Mouse (Mus musculus) liver, embryonic 13.5 days (tissue): Measurements from ENCODE around the gene Adamts20. TPM values are rescaled to one million over a fixed set of nuclear protein-coding genes. Genes with fewer than 3 reads are reported as not detected.
"Not testable (repeated sequence)": the region's sequence is repeated elsewhere in the genome, so short reads cannot be mapped to it uniquely, and the experiment has no call there.

Source experiments
- ATAC-seq: fragments of 200-750 bp; cut with Nextera tagmentation; 2 replicates; pipeline ENCODE4 v1.8.0; 2017; ENCODE audit warnings: low read depth, mild to moderate bottlenecking, moderate number of reproducible peaks, moderate library complexity
- DNase-seq: peaks from one replicate; pipeline ENCODE4 v3.0.0; 2022
- H3K27ac ChIP-seq: fragments of 300-500 bp; sonication (generic); 2 replicates; pipeline ENCODE4 v1.5.1; 2015; ENCODE audit warnings: moderate library complexity, mild to moderate bottlenecking, inconsistent platforms
- H3K27me3 ChIP-seq: fragments of 300-500 bp; sonication (generic); 2 replicates; pipeline ENCODE4 v1.6.1; 2015; ENCODE audit warnings: mild to moderate bottlenecking, inconsistent platforms
- H3K36me3 ChIP-seq: fragments of 300-500 bp; sonication (generic); 2 replicates; pipeline ENCODE4 v1.6.1; 2015; ENCODE audit warnings: mild to moderate bottlenecking, inconsistent platforms
- H3K4me1 ChIP-seq: fragments of 300-500 bp; sonication (generic); replicated peaks from 2 replicates; pipeline ENCODE4 v1.6.1; 2015; ENCODE audit warnings: inconsistent platforms
- H3K4me2 ChIP-seq: fragments of 300-500 bp; sonication (generic); 2 replicates; pipeline ENCODE4 v1.6.1; 2015; ENCODE audit warnings: inconsistent platforms, mild to moderate bottlenecking, moderate library complexity
- H3K4me3 ChIP-seq: fragments of 300-500 bp; sonication (generic); replicated peaks from 2 replicates; pipeline ENCODE4 v1.5.1; 2015; ENCODE audit warnings: mild to moderate bottlenecking, inconsistent platforms
- H3K9ac ChIP-seq: fragments of 300-500 bp; sonication (generic); 2 replicates; pipeline ENCODE4 v1.6.1; 2015; ENCODE audit warnings: mild to moderate bottlenecking, inconsistent platforms
- H3K9me3 ChIP-seq: fragments of 300-500 bp; sonication (generic); replicated peaks from 2 replicates; pipeline ENCODE4 v1.6.1; 2016; ENCODE audit warnings: inconsistent platforms
- WGBS: fragments of 180-500 bp; shearing (Covaris S2); methylation state at CpG from one replicate; pipeline ENCODE4 v1.1.7; 2015; ENCODE audit not compliant: insufficient replicate concordance; 5-methylcytosine and 5-hydroxymethylcytosine counted together
- polyA plus RNA-seq: library from polyadenylated mRNA; unstranded; fragments of >200 nt; fragmentation: Nextera tagmentation; extraction: Ambion mirVana; gene quantifications from 2 replicates; pipeline ENCODE4 v1.2.1, GENCODE M21; 2015

Adamts20 gene
- polyA plus RNA-seq, 1 experiment from 2014 or later: 0.16 TPM

DNA sequence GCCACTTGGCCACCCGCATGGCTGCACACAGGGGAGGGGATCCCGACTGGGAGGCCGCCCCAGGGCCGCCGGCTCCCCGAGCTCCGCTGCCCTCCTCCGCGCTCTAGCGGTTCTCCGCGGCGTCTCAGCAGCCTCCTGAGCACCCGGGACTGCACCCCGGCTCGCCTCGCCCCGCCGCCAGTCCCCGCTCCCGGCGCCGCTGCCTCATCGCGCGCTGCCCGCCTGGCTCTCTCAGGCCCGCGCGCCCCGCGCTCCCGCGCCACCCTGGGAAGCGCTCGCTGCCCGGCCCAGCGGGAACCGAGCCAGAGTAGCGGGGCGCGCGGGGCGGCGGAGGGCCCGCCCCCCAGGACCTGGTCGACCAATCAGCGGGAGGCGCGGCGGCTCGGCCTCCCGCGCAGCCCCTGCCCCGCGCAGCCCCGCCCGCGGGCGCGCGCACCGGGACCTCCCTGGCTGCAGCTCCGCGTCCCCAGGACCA, 61.1 kb downstream of the Adamts20 start:
- peak overlapping the region; percentile 41 for H3K9ac ChIP-seq
- WGBS: 0% methylated on average over 54 of the region's 65 CpGs
- no peaks in the 10 kb centered on the region for H3K9me3 ChIP-seq
- H3K4me3 ChIP-seq: peak overlapping the region; percentile 59
- H3K4me2 ChIP-seq: peak overlapping the region; percentile 76
- ATAC-seq (peak; percentile 92), DNase-seq (peak; percentile 32)
- no peak overlapping the region for H3K27ac ChIP-seq
- H3K36me3 ChIP-seq: no peaks in the 10 kb centered on the region
- peaks cover 53% of the 10 kb centered on the region for H3K27me3 ChIP-seq
- peaks cover 3% of the 10 kb centered on the region; the same call in 1 of the 2 replicates for H3K4me1 ChIP-seq

DNA sequence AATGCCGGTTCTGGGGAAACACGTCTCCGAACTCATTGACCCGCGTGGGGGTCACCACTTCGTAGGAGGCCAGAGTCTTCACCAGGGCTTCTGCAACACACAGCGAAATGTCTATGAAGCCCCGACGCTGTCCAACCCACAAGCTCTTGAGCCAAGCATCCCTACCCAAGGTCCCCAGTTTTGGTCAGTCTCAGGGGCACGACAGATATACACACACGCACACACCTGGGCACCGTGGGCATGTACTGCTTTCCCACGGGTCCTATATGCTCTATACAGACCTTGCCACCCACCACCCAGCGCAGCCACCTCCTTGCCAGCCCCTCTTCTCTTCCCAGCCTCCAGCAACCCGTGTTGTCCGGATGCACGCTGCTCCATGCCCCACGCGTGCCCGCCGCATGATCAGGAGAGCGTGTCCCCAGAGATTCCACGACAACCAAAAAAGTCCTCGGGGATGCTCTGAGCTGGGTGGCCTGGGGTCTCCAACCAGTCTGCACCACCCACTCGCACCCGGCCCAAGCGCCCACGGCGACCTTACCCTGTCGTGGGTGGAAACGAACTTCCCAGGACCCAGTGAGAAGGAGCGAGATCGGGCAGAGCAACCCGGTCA, 61.7 kb downstream of the Adamts20 start:
- no peak for DNase-seq
- Histone ChIP-seq H3K27ac (no peak overlapping the region), H3K9ac (peak overlapping the region; percentile 41), H3K4me1 (peaks cover 3% of the 10 kb centered on the region; the same call in 1 of the 2 replicates), H3K9me3 (no peaks in the 10 kb centered on the region), H3K4me2 (peak overlapping the region; percentile 76), H3K36me3 (no peaks in the 10 kb centered on the region), H3K4me3 (peak overlapping the region; percentile 59), H3K27me3 (peaks cover 53% of the 10 kb centered on the region)
- 3% methylated on average over 34 of the region's 34 CpGs for WGBS
- ATAC-seq: no peak

DNA sequence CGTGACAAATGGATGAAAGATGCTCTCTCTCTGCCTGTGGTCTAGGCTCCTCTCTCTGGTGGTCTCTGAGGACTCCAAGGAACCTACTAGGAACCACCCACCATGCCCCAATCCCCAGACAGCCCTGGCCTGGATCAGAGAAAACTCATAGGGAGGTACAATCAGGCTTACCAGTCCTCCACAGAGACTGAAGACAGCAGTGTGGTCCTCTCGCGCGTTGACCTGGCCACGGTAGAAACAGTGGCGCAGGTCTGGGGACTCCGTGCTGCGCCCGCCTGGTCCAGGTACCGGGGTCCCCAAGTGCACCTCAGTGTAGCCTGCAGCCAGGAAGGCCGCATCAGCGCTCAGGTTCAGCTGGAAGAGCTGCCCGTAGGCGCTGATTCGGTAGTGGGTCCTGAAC, 62.2 kb downstream of the Adamts20 start:
- Histone ChIP-seq H3K4me2 (peak overlapping the region; percentile 76), H3K4me1 (peaks cover 3% of the 10 kb centered on the region; the same call in 1 of the 2 replicates), H3K4me3 (no peak overlapping the region), H3K9ac (no peak overlapping the region), H3K27ac (no peak overlapping the region), H3K36me3 (no peaks in the 10 kb centered on the region), H3K9me3 (no peaks in the 10 kb centered on the region), H3K27me3 (peaks cover 53% of the 10 kb centered on the region)
- DNase-seq (no peak), ATAC-seq (no peak)
- WGBS: 14% methylated on average over 15 of the region's 15 CpGs

DNA sequence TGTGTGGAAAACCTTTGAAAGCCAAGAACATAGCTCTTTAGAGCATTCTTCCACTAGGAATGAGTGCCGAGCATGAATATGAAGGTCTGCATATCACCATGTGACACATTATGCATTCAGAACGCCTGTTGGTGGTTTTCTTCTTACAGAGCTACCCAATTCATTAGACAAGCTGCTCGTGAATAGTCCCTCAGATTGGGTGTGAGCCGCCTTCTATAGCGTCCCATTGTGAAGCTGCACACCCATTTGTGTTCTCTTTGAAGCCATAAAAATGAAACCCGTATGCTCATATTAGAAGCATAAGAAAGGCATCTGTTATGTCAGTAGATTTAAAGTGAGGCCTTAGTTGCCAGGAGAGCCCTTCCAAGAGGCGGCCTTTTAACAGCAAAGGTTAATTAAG, 72.5 kb downstream of the Adamts20 start:
- Histone ChIP-seq H3K4me1 (no peaks in the 10 kb centered on the region), H3K9me3 (no peaks in the 10 kb centered on the region), H3K4me2 (no peak overlapping the region), H3K9ac (no peak overlapping the region), H3K36me3 (no peaks in the 10 kb centered on the region), H3K27ac (no peak overlapping the region), H3K27me3 (no peaks in the 10 kb centered on the region), H3K4me3 (no peak overlapping the region)
- ATAC-seq (no peak), DNase-seq (no peak)
- WGBS: 65% methylated on average over 7 of the region's 7 CpGs

DNA sequence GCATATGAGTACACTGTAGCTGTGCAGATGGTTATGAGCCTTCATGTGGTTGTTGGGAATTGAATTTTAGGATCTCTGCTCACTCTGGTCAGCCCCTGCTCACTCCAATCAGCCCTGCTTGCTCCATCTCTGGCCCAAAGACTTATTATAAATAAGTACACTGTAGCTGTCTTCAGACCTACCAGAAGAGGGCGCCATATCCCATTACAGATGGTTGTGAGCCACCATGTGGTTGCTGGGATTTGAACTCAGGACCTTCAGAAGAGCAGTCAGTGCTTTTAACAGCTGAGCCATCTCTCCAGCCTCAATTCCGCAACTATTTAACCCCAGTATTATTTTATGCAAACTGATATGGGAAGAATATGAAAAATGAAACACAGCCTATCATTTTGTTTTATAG, 75.1 kb downstream of the Adamts20 start:
- not testable (repeated sequence) for H3K9me3 ChIP-seq, H3K9ac ChIP-seq, H3K4me1 ChIP-seq, ATAC-seq, H3K4me3 ChIP-seq, H3K4me2 ChIP-seq, H3K36me3 ChIP-seq, H3K27ac ChIP-seq, DNase-seq, H3K27me3 ChIP-seq
- 41% methylated on average over 2 of the region's 2 CpGs for WGBS

DNA sequence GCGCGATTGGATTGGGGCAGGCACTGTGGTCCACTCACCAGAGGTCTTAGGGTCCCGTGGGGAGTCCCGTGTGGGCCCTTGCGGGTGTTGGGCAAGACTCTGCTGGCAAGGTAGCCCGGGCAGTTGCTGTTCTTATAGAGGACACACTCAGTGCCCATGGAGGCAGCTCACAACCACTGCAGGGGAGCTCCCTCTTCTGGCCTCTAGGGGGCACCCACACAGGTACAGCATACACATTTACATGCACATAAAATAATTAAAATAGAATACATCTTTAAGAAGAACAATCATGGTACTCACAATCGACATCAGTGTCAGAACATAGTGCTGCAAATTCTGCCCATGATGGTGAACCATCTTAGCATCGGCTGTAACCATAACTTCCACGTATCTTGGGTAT, 85.8 kb downstream of the Adamts20 start:
- 74% methylated on average over 7 of the region's 9 CpGs for WGBS
- Histone ChIP-seq H3K27ac (no peak overlapping the region), H3K9ac (no peak overlapping the region), H3K4me1 (no peaks in the 10 kb centered on the region), H3K4me3 (no peak overlapping the region), H3K4me2 (no peak overlapping the region), H3K36me3 (no peaks in the 10 kb centered on the region), H3K9me3 (no peaks in the 10 kb centered on the region), H3K27me3 (no peaks in the 10 kb centered on the region)
- DNase-seq (no peak), ATAC-seq (no peak)

DNA sequence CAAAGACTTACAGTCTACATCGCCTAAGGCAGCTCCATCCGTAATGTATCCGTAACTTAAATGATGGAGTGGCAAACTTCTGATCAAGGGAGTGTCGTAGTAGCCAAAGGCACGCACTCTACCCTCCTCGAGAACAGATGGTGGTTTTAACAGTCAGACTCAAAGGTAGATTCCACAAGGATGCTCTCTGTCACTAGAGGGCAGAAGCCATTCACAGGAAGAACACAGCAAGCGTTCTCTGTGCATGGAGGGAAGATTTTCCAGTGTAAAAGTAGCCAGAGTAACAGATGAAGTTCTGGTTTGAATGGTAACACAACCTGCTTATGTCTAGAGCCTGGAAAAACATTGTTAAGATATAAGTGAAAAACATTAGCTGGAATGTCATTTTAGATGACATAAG, 92.7 kb downstream of the Adamts20 start:
- ATAC-seq: no peak
- WGBS: 72% methylated on average over 7 of the region's 7 CpGs
- Histone ChIP-seq H3K4me1 (no peaks in the 10 kb centered on the region), H3K9me3 (no peaks in the 10 kb centered on the region), H3K27me3 (no peaks in the 10 kb centered on the region), H3K4me3 (no peak overlapping the region), H3K9ac (no peak overlapping the region), H3K4me2 (no peak overlapping the region), H3K36me3 (no peaks in the 10 kb centered on the region), H3K27ac (no peak overlapping the region)
- DNase-seq: no peak

DNA sequence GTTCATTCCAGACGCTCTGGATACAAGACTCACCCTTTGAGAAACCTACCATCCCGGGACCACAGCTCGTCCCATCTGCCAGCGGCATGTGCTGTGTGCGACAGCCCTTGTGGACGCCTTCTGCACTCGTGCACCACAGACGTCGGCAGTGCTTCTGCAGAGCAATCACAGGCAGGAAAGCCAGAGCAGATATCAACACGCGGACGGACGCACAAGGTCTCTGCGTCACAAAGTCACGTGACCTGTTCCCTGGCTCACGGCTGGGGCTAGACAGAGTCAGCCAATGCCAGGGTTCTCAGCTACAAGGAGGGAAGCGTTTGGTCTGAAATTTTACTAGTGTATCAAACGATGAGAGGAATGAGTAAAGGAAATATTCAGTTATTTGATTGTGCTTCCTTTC, 116.2 kb downstream of the Adamts20 start:
- H3K9me3 ChIP-seq: 0 out of 2 replicates have a peak, but pooled peaks cover 3% of the 10 kb centered on the region
- no peaks in the 10 kb centered on the region for H3K36me3 ChIP-seq
- ATAC-seq: no peak
- WGBS: 81% methylated on average over 18 of the region's 18 CpGs
- no peaks in the 10 kb centered on the region for H3K4me1 ChIP-seq
- no peak overlapping the region for H3K4me2 ChIP-seq
- no peak overlapping the region for H3K27ac ChIP-seq
- no peak overlapping the region for H3K4me3 ChIP-seq
- no peak overlapping the region for H3K9ac ChIP-seq
- DNase-seq: no peak
- H3K27me3 ChIP-seq: no peaks in the 10 kb centered on the region

DNA sequence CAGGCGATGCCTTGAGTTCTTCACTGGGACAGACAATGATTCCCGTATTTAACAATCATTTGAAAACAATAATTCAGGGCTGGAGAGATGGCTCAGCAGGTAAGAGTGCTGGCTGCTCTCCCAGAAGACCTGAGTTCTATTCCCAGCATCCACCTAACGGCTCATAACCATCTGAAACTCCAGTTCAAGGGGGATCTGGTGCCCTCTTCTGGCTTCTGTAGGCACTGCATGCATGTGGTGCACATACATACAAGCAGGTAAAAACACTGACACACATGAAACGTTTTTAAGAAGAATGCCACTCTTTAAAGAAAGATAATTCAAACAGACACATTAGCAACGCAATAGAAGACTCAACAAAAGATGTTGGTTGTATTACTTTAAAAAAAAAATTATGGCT, 120.9 kb downstream of the Adamts20 start:
- WGBS: 65% methylated on average over 5 of the region's 5 CpGs
- DNase-seq: no peak
- no peak for ATAC-seq

DNA sequence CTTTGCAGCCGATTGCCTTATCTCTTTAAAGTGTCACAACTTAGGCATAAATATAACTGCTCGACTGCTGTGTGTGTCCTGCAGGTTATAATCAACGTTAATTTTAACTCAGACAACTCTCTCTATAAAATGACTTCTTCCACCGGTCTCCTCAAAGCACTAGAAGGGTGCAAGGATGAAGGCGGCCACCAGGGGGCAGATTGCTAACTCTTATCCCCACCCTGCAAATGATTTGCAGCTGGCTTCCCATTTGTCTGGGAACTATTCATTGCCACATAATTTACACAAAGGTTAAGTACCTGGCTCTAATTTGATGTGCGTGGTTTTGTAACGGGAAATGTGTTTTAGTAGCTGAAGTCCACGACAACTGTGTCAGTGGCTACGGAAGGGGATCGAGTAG, 122.9 kb downstream of the Adamts20 start:
- no peak overlapping the region for H3K27ac ChIP-seq
- H3K4me2 ChIP-seq: no peak overlapping the region
- H3K27me3 ChIP-seq: no peaks in the 10 kb centered on the region
- DNase-seq (no peak), ATAC-seq (no peak)
- 0 out of 2 replicates have a peak, but pooled peaks cover 3% of the 10 kb centered on the region for H3K9me3 ChIP-seq
- H3K4me1 ChIP-seq: no peaks in the 10 kb centered on the region
- no peaks in the 10 kb centered on the region for H3K36me3 ChIP-seq
- WGBS: 58% methylated on average over 10 of the region's 10 CpGs
- H3K4me3 ChIP-seq: no peak overlapping the region
- H3K9ac ChIP-seq: no peak overlapping the region

More for the DNA sequence above, 120.9 kb downstream of the Adamts20 start:
- no peak overlapping the region for H3K9ac ChIP-seq
- H3K27me3 ChIP-seq: no peaks in the 10 kb centered on the region
- no peaks in the 10 kb centered on the region for H3K4me1 ChIP-seq
- no peaks in the 10 kb centered on the region for H3K36me3 ChIP-seq
- no peak overlapping the region for H3K27ac ChIP-seq
- no peak overlapping the region for H3K4me2 ChIP-seq
- no peak overlapping the region for H3K4me3 ChIP-seq
- H3K9me3 ChIP-seq: 0 out of 2 replicates have a peak, but pooled peaks cover 3% of the 10 kb centered on the region

DNA sequence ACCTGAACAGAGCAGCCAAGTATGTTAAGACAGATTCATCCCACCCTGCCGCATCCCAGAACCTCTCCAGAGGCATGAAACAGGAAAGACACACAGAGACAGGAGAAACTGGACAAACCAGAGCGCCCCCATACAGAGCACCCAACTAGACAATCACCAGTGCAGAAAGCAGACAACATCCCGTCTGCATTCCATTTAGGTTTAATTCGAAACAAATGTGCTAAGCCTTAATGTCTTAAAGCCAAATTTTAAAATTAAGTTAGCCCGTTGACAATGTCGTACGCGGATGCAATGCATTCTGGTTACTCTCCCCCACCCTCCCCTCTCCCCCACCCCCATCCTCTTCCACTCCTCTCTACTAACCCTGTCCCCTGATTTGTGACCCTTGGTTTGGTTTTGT, 126.2 kb downstream of the Adamts20 start:
- H3K9ac ChIP-seq: no peak overlapping the region
- H3K4me2 ChIP-seq: no peak overlapping the region
- WGBS: 75% methylated on average over 8 of the region's 8 CpGs
- no peak overlapping the region for H3K4me3 ChIP-seq
- ATAC-seq (no peak), DNase-seq (no peak)
- no peaks in the 10 kb centered on the region for H3K4me1 ChIP-seq
- H3K9me3 ChIP-seq: no peaks in the 10 kb centered on the region
- H3K27me3 ChIP-seq: no peaks in the 10 kb centered on the region
- H3K27ac ChIP-seq: no peak overlapping the region
- no peaks in the 10 kb centered on the region for H3K36me3 ChIP-seq

DNA sequence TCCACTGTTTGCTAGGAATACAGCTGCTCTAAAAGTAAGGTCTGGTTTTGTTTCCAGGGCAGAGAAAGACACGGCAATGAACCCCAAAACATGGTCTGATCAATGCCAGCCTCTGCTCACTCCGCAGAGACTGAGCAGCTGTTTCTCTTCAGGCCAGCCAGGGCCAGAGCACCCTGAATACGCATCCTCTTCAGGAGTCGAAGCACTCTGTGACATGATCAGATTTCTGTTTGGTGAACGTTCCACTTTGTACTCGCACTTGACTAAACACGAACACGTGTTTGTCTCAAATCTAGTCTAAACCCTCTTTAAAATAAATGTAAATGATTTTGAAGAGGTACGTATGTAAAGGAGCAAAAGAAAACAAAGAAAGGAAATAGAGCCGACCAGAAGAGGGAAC, 130.6 kb downstream of the Adamts20 start:
- ATAC-seq: no peak

More for the DNA sequence above, 130.6 kb downstream of the Adamts20 start:
- no peaks in the 10 kb centered on the region for H3K27me3 ChIP-seq
- H3K36me3 ChIP-seq: no peaks in the 10 kb centered on the region
- no peaks in the 10 kb centered on the region for H3K9me3 ChIP-seq
- no peak overlapping the region for H3K9ac ChIP-seq
- no peaks in the 10 kb centered on the region for H3K4me1 ChIP-seq
- no peak overlapping the region for H3K4me2 ChIP-seq
- no peak for DNase-seq
- H3K4me3 ChIP-seq: no peak overlapping the region
- 69% methylated on average over 10 of the region's 10 CpGs for WGBS
- no peak overlapping the region for H3K27ac ChIP-seq
